Mouse (Mus musculus) limb, embryonic 10.5 days (tissue): ENCODE measurements around the gene Wfdc13. TPM values are rescaled to one million over a fixed set of nuclear protein-coding genes. Genes with fewer than 3 reads are reported as not detected.
"Not testable (repeated sequence)": the region's sequence is repeated elsewhere in the genome, so short reads cannot be mapped to it uniquely, and the experiment has no call there.

Source experiments
- DNase-seq: peaks from one replicate; pipeline ENCODE4 v3.0.0-alpha.2; 2017; ENCODE audit warnings: low spot score
- H3K27ac ChIP-seq: fragments of 300-500 bp; sonication (generic); 2 replicates; pipeline ENCODE4 v1.5.1; 2016; ENCODE audit warnings: mild to moderate bottlenecking
- H3K27me3 ChIP-seq: fragments of 300-500 bp; sonication (generic); 2 replicates; pipeline ENCODE4 v1.6.1; 2016; ENCODE audit warnings: low read depth, mild to moderate bottlenecking; ENCODE audit not compliant: poor library complexity, severe bottlenecking
- H3K36me3 ChIP-seq: fragments of 300-500 bp; sonication (generic); 2 replicates; pipeline ENCODE4 v1.6.1; 2016; ENCODE audit warnings: mild to moderate bottlenecking, moderate library complexity
- H3K4me1 ChIP-seq: fragments of 300-500 bp; sonication (generic); 2 replicates; pipeline ENCODE4 v1.6.1; 2016
- H3K4me3 ChIP-seq: fragments of 300-500 bp; sonication (generic); 2 replicates; pipeline ENCODE4 v1.5.1; 2016; ENCODE audit warnings: mild to moderate bottlenecking, moderate library complexity
- H3K9me3 ChIP-seq: fragments of 300-500 bp; sonication (generic); replicated peaks from 2 replicates; pipeline ENCODE4 v1.6.1; 2016; ENCODE audit warnings: mild to moderate bottlenecking
- WGBS: fragments of 180-500 bp; shearing (Covaris S2); methylation state at CpG from one replicate; pipeline ENCODE4 v1.1.7; 2016; 5-methylcytosine and 5-hydroxymethylcytosine counted together
- polyA plus RNA-seq: library from polyadenylated mRNA; unstranded; fragments of >200 nt; fragmentation: Nextera tagmentation; extraction: Ambion mirVana; gene quantifications from 2 replicates; pipeline ENCODE4 v1.2.1, GENCODE M21; 2016

The Wfdc13 gene
- polyA plus RNA-seq, 1 experiment from 2014 or later: not detected

DNA sequence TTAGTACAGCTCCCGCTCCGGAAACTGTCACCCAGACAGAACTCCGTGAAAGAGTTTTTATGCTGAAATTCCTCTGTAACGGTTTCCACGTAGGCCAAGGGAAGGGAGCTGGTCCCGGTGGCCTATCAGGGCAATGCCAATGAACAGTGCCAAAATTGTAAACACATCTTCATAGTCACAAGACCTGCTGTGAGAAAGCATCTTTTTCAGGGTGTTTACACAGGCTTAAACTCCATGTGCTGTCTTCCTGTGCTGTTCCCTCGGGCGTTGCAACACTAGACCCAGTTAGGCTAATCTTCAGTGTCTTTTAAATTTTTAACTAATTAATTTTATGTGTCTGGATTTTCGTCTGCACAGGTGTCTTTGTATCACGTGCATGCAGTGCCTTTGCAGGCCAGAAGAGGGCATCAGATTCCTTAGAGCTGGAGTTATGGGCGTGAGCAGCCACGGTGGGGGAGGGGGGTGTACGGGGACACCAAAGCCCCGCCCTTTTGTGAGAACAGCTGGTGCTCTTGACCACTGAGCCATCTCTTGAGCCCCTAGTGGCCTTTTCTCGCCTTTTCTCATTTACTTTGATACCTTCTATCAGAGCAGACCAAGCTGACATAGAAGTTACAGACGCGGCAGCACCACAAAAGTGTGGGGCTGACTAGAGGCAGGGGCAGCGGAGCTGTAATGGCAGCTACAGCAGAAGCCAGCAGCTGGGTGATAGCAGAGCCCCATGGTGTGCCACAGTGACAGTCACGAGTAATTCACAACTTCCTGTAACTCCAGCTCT lies 5.9 kb upstream of the Wfdc13 start:
- 25% methylated on average over 19 of the region's 19 CpGs for WGBS
- H3K27me3 ChIP-seq: no peaks in the 10 kb centered on the region
- peak overlapping the region; percentile 40 for H3K4me3 ChIP-seq
- peaks cover 13% of the 10 kb centered on the region for H3K4me1 ChIP-seq
- no peak overlapping the region; the same call in 1 of the 2 replicates for H3K27ac ChIP-seq
- no peaks in the 10 kb centered on the region for H3K9me3 ChIP-seq
- DNase-seq: peak; percentile 85
- H3K36me3 ChIP-seq: no peaks in the 10 kb centered on the region

DNA sequence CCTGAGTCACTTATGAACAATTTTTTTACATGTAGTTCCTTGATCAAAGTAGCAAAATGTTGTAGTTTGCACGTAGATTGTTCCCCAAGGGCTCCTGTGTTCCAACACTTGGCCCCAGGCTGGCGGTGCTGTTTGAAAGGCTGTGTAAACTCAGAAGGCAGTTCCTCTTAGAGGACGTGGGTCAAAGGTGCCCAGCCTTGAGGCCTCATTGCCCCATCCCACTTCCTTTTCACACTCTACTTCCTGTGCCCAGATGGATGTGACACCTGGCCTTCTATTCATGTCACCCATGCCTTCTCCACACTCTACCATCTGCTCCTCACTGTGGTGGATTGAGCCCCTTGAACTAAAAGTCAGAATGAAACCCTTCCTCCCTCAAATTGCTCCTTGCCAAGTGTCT lies 5.0 kb upstream of the Wfdc13 start:
- H3K9me3 ChIP-seq: no peaks in the 10 kb centered on the region
- no peak for DNase-seq
- no peaks in the 10 kb centered on the region for H3K36me3 ChIP-seq
- H3K4me1 ChIP-seq: peaks cover 13% of the 10 kb centered on the region
- no peaks in the 10 kb centered on the region for H3K27me3 ChIP-seq
- WGBS: 40% methylated on average over 3 of the region's 3 CpGs
- no peak overlapping the region for H3K27ac ChIP-seq
- no peak overlapping the region for H3K4me3 ChIP-seq

DNA sequence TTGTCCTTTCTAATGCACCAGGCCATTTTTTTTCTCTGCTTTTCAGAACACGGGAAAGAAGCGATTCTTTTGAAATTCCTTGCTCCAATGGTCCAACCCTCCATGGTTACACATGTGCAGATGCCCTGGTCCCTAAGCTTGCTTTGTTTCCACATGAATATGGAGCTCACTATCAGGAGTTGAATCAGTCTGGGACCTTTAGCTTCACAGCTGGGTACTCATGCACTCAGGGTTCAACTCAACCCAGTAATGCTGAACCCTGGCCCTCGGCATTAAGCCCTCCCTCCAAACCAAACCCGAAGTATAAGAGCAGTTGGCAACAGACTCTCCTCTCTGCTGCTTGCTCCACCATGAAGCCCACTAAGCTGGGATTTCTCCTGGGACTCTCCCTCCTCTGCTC lies 13.3 kb downstream of the Wfdc13 start, which contains the start of gene Spint4:
Gene Spint4, plus strand, starts transcription at position 301 of the 400 bp plus-strand sequence.
- no peak within 1 kb of the TSS for H3K27ac ChIP-seq
- DNase-seq: no peak
- H3K36me3 ChIP-seq: no peaks in the 10 kb centered on the region
- H3K4me1 ChIP-seq: no peaks in the 10 kb centered on the region
- H3K27me3 ChIP-seq: no peaks in the 10 kb centered on the region
- WGBS: 84% methylated on average over 4 of the region's 4 CpGs
- H3K9me3 ChIP-seq: no peaks in the 10 kb centered on the region
- no peak within 1 kb of the TSS for H3K4me3 ChIP-seq

DNA sequence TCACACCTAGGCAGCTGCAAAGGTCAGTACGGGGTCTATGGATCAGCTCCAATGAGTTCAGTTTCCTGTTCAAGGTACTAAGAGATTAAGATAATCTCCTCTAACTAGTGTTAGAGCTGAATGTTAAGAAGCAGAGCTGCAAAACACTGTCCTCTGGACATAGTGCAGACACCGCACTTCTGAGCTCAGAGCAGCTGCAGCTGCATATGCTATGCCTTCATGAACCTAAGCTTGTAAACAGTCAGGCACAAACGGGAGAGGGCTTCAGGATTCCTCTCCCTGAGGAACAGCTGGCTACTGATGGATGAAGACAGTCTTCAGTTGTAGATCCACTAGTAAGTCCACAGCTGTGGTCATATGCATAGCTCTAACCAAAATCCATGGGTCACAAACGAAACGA lies 16.1 kb downstream of the Wfdc13 start:
- 79% methylated on average over 5 of the region's 5 CpGs for WGBS

DNA sequence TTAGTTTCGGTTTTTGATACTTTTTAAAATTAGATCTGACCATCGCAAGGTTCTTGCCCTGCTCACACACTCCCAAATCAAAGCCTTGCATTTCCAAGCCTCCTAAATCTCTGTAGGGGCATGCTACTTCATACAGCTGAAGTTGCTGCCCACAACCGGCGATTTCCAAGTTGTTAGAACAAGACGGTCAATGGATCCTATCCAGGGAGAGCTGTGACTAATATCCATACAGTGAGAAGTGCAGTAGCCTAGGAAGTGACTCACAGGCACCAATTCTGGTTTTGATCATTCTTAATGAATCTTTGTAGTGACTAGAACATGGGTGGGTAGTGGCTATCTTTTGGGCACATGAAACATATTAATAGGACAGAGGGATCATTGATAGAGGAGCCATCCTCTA lies 16.9 kb downstream of the Wfdc13 start:
- Histone ChIP-seq H3K4me3 (no peak overlapping the region), H3K9me3 (no peaks in the 10 kb centered on the region), H3K4me1 (no peaks in the 10 kb centered on the region), H3K36me3 (no peaks in the 10 kb centered on the region), H3K27me3 (no peaks in the 10 kb centered on the region), H3K27ac (no peak overlapping the region)
- 92% methylated on average over 5 of the region's 5 CpGs for WGBS
- no peak for DNase-seq

More for the DNA sequence above, 16.1 kb downstream of the Wfdc13 start:
- Histone ChIP-seq H3K4me1 (no peaks in the 10 kb centered on the region), H3K27me3 (no peaks in the 10 kb centered on the region), H3K9me3 (no peaks in the 10 kb centered on the region), H3K36me3 (no peaks in the 10 kb centered on the region), H3K4me3 (no peak overlapping the region), H3K27ac (no peak overlapping the region)
- no peak for DNase-seq

DNA sequence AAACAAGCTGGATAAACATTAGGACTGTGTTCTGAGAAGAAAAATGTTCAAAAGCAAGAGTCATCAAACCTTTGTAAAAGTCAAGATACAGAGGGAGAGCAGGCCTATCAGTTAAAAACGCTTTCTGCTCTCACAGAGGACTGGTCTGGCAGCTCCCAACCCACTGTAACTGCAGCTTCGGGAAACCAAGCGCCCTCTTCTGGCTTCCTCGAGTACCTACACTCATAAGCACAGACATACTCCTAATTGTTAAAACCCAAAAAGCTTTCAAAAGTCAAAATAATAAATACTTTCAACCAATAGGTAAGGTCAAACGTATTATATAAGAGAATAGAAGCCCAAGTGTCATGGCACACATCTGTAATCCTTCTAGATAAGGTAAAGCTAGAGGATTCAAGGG lies 19.3 kb downstream of the Wfdc13 start:
- Histone ChIP-seq H3K27me3 (no peaks in the 10 kb centered on the region), H3K4me3 (no peak overlapping the region), H3K4me1 (no peaks in the 10 kb centered on the region), H3K27ac (no peak overlapping the region), H3K36me3 (no peaks in the 10 kb centered on the region), H3K9me3 (no peaks in the 10 kb centered on the region)
- 83% methylated on average over 5 of the region's 5 CpGs for WGBS
- DNase-seq: no peak

DNA sequence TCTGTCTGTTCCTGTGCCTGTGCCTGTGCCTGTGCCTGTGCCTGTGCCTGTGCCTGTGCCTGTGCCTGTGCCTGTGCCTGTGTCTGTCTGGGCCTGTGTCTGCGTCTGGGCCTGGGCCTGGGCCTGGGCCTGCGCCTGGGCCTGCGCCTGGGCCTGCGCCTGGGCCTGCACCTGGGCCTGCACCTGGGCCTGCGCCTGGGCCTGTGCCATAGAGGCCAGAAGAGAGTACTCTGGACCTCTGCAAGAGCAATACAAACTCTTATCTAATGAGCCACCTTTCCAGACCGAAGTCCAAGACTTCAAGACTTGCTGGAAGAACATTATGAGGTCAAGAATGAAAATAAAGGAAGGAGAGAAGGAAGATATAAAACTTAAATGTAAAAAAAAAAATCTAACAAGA lies 20.4 kb downstream of the Wfdc13 start:
- Histone ChIP-seq H3K4me1 (no peaks in the 10 kb centered on the region), H3K27ac (no peak overlapping the region), H3K36me3 (no peaks in the 10 kb centered on the region), H3K27me3 (no peaks in the 10 kb centered on the region), H3K9me3 (no peaks in the 10 kb centered on the region), H3K4me3 (no peak overlapping the region)
- no peak for DNase-seq
- WGBS: 92% methylated on average over 6 of the region's 6 CpGs

DNA sequence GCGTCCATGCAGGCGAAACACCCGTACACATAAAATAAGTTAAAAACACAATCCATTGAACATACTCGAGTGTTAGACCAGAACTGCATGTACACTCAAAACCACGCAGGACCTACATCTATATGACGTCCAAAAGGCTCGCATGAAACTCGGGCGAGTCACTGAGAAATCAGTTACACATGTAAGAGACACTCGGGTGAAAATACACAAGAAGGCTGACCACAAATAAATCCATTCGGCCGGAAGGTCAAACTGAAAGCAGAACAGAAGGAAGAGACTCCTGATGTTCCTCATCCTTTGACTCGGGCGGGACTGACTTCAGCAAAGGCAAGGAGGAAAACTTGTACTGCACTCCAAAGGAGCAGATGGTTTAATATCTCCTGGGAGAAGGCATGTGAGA lies 21.1 kb downstream of the Wfdc13 start:
- WGBS: 94% methylated on average over 14 of the region's 14 CpGs
- H3K4me1 ChIP-seq: no peaks in the 10 kb centered on the region

DNA sequence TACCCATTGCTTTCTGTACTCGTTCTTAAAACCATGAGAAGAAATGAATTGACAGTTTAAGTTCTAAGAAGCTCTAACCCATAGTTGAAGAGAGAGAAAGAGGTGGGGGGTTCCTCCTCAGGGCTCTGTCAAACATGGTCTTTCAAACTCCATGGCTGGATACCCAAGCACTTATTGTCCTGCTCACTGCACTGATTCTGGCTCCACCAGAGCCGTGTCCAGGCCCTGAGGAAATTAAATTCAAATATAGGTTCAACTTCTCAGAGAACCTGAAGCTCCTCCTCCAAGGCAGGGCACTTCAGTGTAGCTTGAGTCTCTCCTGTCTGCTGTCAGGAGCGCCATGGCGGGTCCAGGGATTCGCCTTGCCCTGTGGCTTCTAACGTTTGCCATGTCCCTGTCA lies 30.1 kb downstream of the Wfdc13 start, which contains the start of gene Spint5:
Gene Spint5, plus strand, starts transcription at position 301 of the 400 bp plus-strand sequence.
- Histone ChIP-seq H3K9me3 (no peaks in the 10 kb centered on the region), H3K36me3 (no peaks in the 10 kb centered on the region), H3K27me3 (no peaks in the 10 kb centered on the region), H3K27ac (no peak within 1 kb of the TSS), H3K4me1 (no peaks in the 10 kb centered on the region), H3K4me3 (no peak within 1 kb of the TSS)
- no peak for DNase-seq
- WGBS: 85% methylated on average over 6 of the region's 6 CpGs

More for the DNA sequence above, 21.1 kb downstream of the Wfdc13 start:
- Histone ChIP-seq H3K27me3 (no peaks in the 10 kb centered on the region), H3K4me3 (no peak overlapping the region), H3K36me3 (no peaks in the 10 kb centered on the region), H3K27ac (no peak overlapping the region), H3K9me3 (no peaks in the 10 kb centered on the region)
- DNase-seq: no peak

DNA sequence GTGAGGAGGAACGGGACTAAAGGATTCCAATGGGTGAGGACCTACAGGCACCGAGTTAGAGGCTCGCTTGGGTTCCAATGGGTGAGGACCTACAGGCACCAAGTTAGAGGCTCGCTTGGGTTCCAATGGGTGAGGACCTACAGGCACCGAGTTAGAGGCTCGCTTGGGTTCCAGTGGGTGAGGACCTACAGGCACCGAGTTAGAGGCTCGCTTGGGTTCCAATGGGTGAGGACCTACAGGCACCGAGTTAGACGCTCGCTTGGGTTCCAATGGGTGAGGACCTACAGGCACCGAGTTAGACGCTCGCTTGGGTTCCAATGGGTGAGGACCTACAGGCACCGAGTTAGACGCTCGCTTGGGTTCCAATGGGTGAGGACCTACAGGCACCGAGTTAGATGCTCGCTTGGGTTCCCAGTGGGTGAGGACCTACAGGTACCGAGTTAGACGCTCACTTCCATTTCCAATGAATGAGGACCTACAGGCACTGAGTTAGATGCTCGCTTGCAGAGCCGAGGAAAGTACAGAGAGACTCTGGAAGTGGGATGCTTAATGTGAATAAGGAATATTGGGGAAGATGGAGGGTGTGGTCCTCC lies 31.4 kb downstream of the Wfdc13 start:
- DNase-seq, H3K27ac ChIP-seq, H3K36me3 ChIP-seq, H3K4me1 ChIP-seq, H3K4me3 ChIP-seq, H3K27me3 ChIP-seq, H3K9me3 ChIP-seq: not testable (repeated sequence)
- 93% methylated on average over 23 of the region's 23 CpGs for WGBS

DNA sequence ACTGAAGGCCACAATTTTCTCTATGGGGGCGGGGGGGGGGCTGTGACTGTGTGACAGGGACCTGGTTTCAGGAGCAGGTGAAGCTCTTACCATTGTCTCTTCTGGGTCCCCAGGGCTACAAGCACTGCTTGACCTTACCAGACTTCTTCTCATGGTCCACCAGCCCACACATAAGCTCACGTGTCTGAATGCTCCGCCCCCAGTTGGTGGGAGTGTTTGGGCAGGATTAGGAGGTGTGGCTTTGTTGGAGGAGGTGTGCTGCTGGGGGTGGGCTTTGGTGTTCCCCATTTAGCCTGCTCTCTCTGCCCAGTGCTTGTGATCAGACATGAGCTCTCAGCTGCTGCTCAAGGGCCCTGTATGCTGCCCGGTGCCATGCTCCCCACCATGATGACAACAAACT lies 38.4 kb downstream of the Wfdc13 start:
- no peak overlapping the region for H3K27ac ChIP-seq
- H3K9me3 ChIP-seq: no peaks in the 10 kb centered on the region
- H3K36me3 ChIP-seq: no peaks in the 10 kb centered on the region
- no peaks in the 10 kb centered on the region for H3K27me3 ChIP-seq
- WGBS: 68% methylated on average over 4 of the region's 4 CpGs
- no peak overlapping the region for H3K4me3 ChIP-seq
- DNase-seq: no peak
- no peaks in the 10 kb centered on the region for H3K4me1 ChIP-seq

DNA sequence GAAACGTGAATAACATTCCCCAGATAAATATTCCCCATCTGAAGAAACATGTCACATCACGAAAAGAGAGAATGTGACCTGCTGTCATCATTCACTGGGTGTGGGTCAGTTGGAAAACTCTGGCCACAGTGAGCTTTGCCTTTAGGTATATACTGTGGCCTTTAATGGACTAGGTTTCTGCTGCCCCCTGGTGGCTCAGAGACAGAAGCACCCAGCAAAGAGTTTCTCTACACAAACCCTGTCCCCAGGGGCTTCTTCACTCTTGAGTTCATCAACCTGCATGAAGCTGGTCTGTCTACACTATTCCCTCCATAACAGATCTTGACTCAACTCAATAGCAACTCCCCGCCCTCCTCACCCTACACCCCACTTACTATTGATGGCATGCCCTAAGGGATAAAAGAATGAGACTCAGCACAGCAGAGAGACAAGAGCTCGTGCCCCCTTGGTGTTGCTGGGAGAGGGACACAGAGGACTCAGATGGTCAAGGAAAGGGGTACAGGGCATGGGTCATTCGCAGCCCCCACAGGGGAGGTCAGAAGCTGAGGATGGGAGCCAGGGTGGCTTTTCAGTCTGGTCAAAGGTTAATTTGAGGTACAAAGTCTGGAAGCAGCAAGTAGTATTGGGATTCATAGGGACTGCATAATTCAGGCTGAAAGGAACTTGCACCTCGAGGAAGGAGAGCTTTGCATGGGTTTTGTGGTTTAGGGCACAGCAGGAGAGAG lies 41.1 kb downstream of the Wfdc13 start:
- 31% methylated on average over 6 of the region's 6 CpGs for WGBS
- Histone ChIP-seq H3K36me3 (no peaks in the 10 kb centered on the region), H3K27me3 (no peaks in the 10 kb centered on the region), H3K27ac (no peak overlapping the region), H3K9me3 (no peaks in the 10 kb centered on the region), H3K4me3 (no peak overlapping the region), H3K4me1 (no peaks in the 10 kb centered on the region)
- DNase-seq: peak; percentile 80

DNA sequence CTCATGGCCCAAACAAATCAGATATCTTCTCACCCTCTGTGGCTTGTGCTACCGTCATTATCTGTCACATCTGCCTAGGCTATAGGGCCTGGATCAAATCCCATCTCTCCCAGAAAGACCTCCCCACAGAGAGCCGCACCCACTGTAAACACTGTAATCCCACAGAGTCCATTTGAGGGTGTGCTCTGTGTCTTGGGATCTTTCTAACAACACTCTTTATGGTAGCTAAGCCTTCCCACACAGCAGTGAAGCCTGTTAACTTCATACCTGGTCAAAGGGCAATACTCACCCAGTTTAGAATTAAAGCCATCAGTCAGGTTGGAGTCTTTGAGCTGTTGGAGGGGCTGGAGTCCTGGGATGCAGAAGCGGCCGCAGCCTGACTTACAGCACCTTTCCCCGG lies 46.8 kb downstream of the Wfdc13 start:
- H3K27ac ChIP-seq: no peak overlapping the region
- H3K4me3 ChIP-seq: no peak overlapping the region
- H3K9me3 ChIP-seq: no peaks in the 10 kb centered on the region
- no peaks in the 10 kb centered on the region for H3K27me3 ChIP-seq
- H3K4me1 ChIP-seq: no peaks in the 10 kb centered on the region
- DNase-seq: no peak
- WGBS: 76% methylated on average over 5 of the region's 5 CpGs
- H3K36me3 ChIP-seq: no peaks in the 10 kb centered on the region
